In the genomic region with DNA sequence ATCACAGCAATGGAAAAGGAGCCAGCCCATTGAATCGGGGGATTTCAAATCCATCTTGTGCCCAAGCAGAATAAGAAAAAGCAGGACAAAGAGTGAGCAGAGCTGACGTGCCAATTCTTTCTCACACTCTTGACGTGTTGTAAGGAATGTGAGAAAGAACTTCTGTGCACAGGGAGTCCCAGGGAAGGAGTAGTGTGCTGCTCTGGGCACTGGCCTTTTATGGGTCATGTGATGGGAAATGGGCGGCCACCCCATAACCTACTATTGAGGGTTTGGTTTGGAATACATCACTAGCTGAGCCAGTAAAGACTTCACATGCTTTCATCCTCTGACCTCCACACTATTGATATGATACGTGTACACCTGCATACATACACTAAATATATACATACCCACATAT, we compare ENCODE assay signal across 21 mouse cellular contexts. TPM values are rescaled to one million over a fixed set of nuclear protein-coding genes. Genes with fewer than 3 reads are reported as not detected.
DNase-seq lines count a peak whose midpoint lies in the region; ATAC-seq and TF ChIP-seq lines count a peak whose summit lies in the region.
"Had no signal": no experiment of that assay in that cellular context is flagged by ENCODE, and none has a peak within 500 bp of the region (broad histone marks: within the 10 kb centered on the region; RNA-seq: fewer than 3 reads in every experiment).

No protein-coding gene starts in this region.

- H3K4me2 ChIP-seq in heart, postnatal 0 days (ENCODE audit: low read depth, low read length), result 0 out of 2 replicates have a peak overlapping the region, but pooled peaks have one; percentile 7
- H3K4me2 ChIP-seq: embryonic facial prominence, embryonic 12.5 days; forebrain, embryonic 12.5 days had no signal

- H3K79me2 ChIP-seq in heart, adult 2 months (replicated peaks; ENCODE audit: control insufficient read depth, insufficient read depth, low read length), result no peaks in the 10 kb centered on the region

- 70% methylated on average over 5 of the region's 5 CpGs for WGBS in heart, embryonic 10.5 days
- WGBS in heart, adult 2 months, result 54% methylated on average over 5 of the region's 5 CpGs
- WGBS in heart, postnatal 0 days, result 42% methylated on average over 5 of the region's 5 CpGs
- WGBS in limb, embryonic 10.5 days, result 83% methylated on average over 5 of the region's 5 CpGs

- no peak overlapping the region for H3K9ac ChIP-seq in heart, adult 2 months (ENCODE audit: low read depth, low read length)
- H3K9ac ChIP-seq in heart, postnatal 0 days (replicated peaks; ENCODE audit: low read depth, low read length), result no peak overlapping the region
- H3K9ac ChIP-seq: embryonic facial prominence, embryonic 12.5 days; forebrain, embryonic 12.5 days had no signal

- no peak for TF ChIP-seq CTCF in heart, adult 2 months (IDR thresholded peaks at IDR 0.05)
- TF ChIP-seq CTCF in heart, postnatal 0 days (IDR thresholded peaks at IDR 0.05; ENCODE audit: low read depth), result no peak
- TF ChIP-seq CTCF in testis, adult 2 months (IDR thresholded peaks at IDR 0.05; ENCODE audit: control insufficient read depth, insufficient read depth, insufficient replicate concordance, low read depth, low read length), result no peak

- TF ChIP-seq POLR2A in heart, adult 2 months (IDR thresholded peaks at IDR 0.05; ENCODE audit: insufficient read depth, low read depth, low read length), result no peak
- no peak for TF ChIP-seq POLR2A in testis, adult 2 months (IDR thresholded peaks at IDR 0.05; ENCODE audit: control insufficient read depth, low read depth, low read length)

- TF ChIP-seq EP300 in heart, adult 2 months (IDR thresholded peaks at IDR 0.05; ENCODE audit: insufficient read depth, low read depth, low read length), result no peak
- TF ChIP-seq EP300 in heart, postnatal 0 days (IDR thresholded peaks at IDR 0.05; ENCODE audit: low read depth), result no peak

- H3K4me1 ChIP-seq in heart, embryonic 10.5 days, result peaks cover 7% of the 10 kb centered on the region; the same call in 1 of the 2 replicates
- H3K4me1 ChIP-seq in heart, adult 2 months (ENCODE audit: control insufficient read depth, insufficient read depth, low read length), result peaks cover 2% of the 10 kb centered on the region
- H3K4me1 ChIP-seq in heart, postnatal 0 days (ENCODE audit: control insufficient read depth, insufficient read depth), result no peaks in the 10 kb centered on the region
- peaks cover 7% of the 10 kb centered on the region for H3K4me1 ChIP-seq in testis, adult 2 months (ENCODE audit: control insufficient read depth, insufficient read depth, low read length)
- H3K4me1 ChIP-seq in limb, embryonic 10.5 days, result peaks cover 6% of the 10 kb centered on the region; the same call in 1 of the 2 replicates
- H3K4me1 ChIP-seq: embryonic facial prominence, embryonic 12.5 days had no signal

- H3K9me3 ChIP-seq in heart, embryonic 10.5 days, result no peaks in the 10 kb centered on the region
- no peaks in the 10 kb centered on the region for H3K9me3 ChIP-seq in heart, postnatal 0 days (replicated peaks; ENCODE audit: control insufficient read depth, low read length)
- no peaks in the 10 kb centered on the region for H3K9me3 ChIP-seq in limb, embryonic 10.5 days (replicated peaks)
- H3K9me3 ChIP-seq: embryonic facial prominence, embryonic 12.5 days; forebrain, embryonic 12.5 days had no signal

- no peak for DNase-seq in heart, embryonic 10.5 days (ENCODE audit: low spot score)
- no peak for DNase-seq in heart, adult 2 months
- peak; percentile 12 for DNase-seq in heart, postnatal 0 days (ENCODE audit: low spot score)
- DNase-seq in heart, postnatal 14 days, result no peak
- DNase-seq in testis, postnatal 10 days (ENCODE audit: low spot score), result no peak
- DNase-seq in limb, embryonic 10.5 days (ENCODE audit: low spot score), result no peak
- DNase-seq in gastrocnemius, postnatal 25 days, result no peak
- DNase-seq: cerebellum, adult 11-12 months; cerebellum, adult 9-10 months; cerebellum, postnatal 25 days; heart, postnatal 4 days; kidney, adult 8-10 months had no signal

- H3K4me3 ChIP-seq in heart, embryonic 10.5 days, result no peak overlapping the region
- no peak overlapping the region for H3K4me3 ChIP-seq in heart, adult 2 months
- no peak overlapping the region for H3K4me3 ChIP-seq in heart, postnatal 0 days (ENCODE audit: low read depth, low read length)
- H3K4me3 ChIP-seq in testis, adult 2 months (ENCODE audit: control insufficient read depth, low read depth, low read length), result peak overlapping the region; percentile 57; the same call in 1 of the 2 replicates
- no peak overlapping the region for H3K4me3 ChIP-seq in limb, embryonic 10.5 days
- H3K4me3 ChIP-seq: embryonic facial prominence, embryonic 12.5 days; forebrain, embryonic 12.5 days had no signal

- H3K36me3 ChIP-seq in heart, embryonic 10.5 days, result no peaks in the 10 kb centered on the region
- no peaks in the 10 kb centered on the region for H3K36me3 ChIP-seq in heart, adult 2 months (ENCODE audit: control insufficient read depth, insufficient read depth, low read length)
- H3K36me3 ChIP-seq in heart, postnatal 0 days (replicated peaks; ENCODE audit: control insufficient read depth, insufficient read depth, low read length), result no peaks in the 10 kb centered on the region
- H3K36me3 ChIP-seq in testis, adult 2 months (ENCODE audit: control insufficient read depth, insufficient read depth, low read length), result no peaks in the 10 kb centered on the region
- no peaks in the 10 kb centered on the region for H3K36me3 ChIP-seq in limb, embryonic 10.5 days
- H3K36me3 ChIP-seq: embryonic facial prominence, embryonic 12.5 days; forebrain, embryonic 12.5 days had no signal

- H3K27me3 ChIP-seq in heart, embryonic 10.5 days (ENCODE audit: insufficient read depth, poor library complexity, severe bottlenecking), result no peaks in the 10 kb centered on the region
- H3K27me3 ChIP-seq in heart, adult 2 months (ENCODE audit: control insufficient read depth, insufficient read depth, low read length), result no peaks in the 10 kb centered on the region
- H3K27me3 ChIP-seq in heart, postnatal 0 days (ENCODE audit: control insufficient read depth, insufficient read depth, low read length), result no peaks in the 10 kb centered on the region
- H3K27me3 ChIP-seq in testis, adult 2 months (ENCODE audit: control insufficient read depth, insufficient read depth, low read length), result no peaks in the 10 kb centered on the region
- no peaks in the 10 kb centered on the region for H3K27me3 ChIP-seq in limb, embryonic 10.5 days (ENCODE audit: low read depth, poor library complexity, severe bottlenecking)
- H3K27me3 ChIP-seq: embryonic facial prominence, embryonic 12.5 days; forebrain, embryonic 12.5 days; Patski had no signal

- intact Hi-C loops in heart, adult 2 months (cut with DNase I), result no loop called here
- intact Hi-C loops in heart, postnatal 14 days (cut with DNase I), result no loop called here

- peak; percentile 67; the same call in 1 of the 2 replicates for ATAC-seq in heart, postnatal 0 days (ENCODE audit: insufficient read depth, low read depth)
- ATAC-seq: activated CD4-positive, CD25-positive, alpha-beta regulatory T cell, adult 4 months; CD4-positive, CD25-positive, alpha-beta regulatory T cell, adult 4 months; hindbrain, embryonic 16.5 days; inflammation-experienced regulatory T-cells, adult 6 months; intestine, postnatal 0 days; Patski had no signal

- peak overlapping the region; percentile 44; the same call in 1 of the 2 replicates for H3K27ac ChIP-seq in heart, embryonic 10.5 days
- no peak overlapping the region for H3K27ac ChIP-seq in heart, adult 2 months
- no peak overlapping the region for H3K27ac ChIP-seq in heart, postnatal 0 days (ENCODE audit: low read depth)
- H3K27ac ChIP-seq in testis, adult 2 months (ENCODE audit: control insufficient read depth, insufficient read depth, low read depth, low read length), result no peak overlapping the region
- peak overlapping the region; percentile 43 for H3K27ac ChIP-seq in limb, embryonic 10.5 days
- H3K27ac ChIP-seq: embryonic facial prominence, embryonic 12.5 days; forebrain, embryonic 12.5 days had no signal

RNA-seq across cellular contexts. Expression of gene Spred2, which starts 48.2 kb away (rescaled TPM):
- polyA plus RNA-seq in heart, embryonic 10.5 days (2016; fragmentation: Nextera tagmentation; extraction: Ambion mirVana), result 4.4 and 6.7 TPM in 2 replicates
- total RNA-seq in heart, adult 2 months (2021), result 10 to 100 TPM; 22.0 to 22.1 TPM
- polyA plus RNA-seq in heart, adult 2 months (2012; rRNA removed), result 18.5 and 20.6 TPM in 2 replicates
- 7.5 and 8.2 TPM in 2 replicates for total RNA-seq in heart, postnatal 0 days (2014; rRNA removed; ENCODE audit: low replicate concordance)
- 3.2 TPM in 2 replicates for polyA plus RNA-seq in heart, postnatal 0 days (2015; fragmentation: Nextera tagmentation; extraction: Ambion mirVana)
- total RNA-seq in heart, postnatal 14 days (2021), result 10 to 100 TPM; 27.1 to 27.3 TPM
- 2.6 and 3.4 TPM in 2 replicates for polyA plus RNA-seq in testis, adult 2 months (2012; rRNA removed)
- 8.3 and 9.3 TPM in 2 replicates for polyA plus RNA-seq in limb, embryonic 10.5 days (2016; fragmentation: Nextera tagmentation; extraction: Ambion mirVana)
- total RNA-seq in gastrocnemius, postnatal 25 days (2021), result 1 to 10 TPM; 7.2 to 7.6 TPM

Comparison
In these comparisons a context has a peak if more than half of its experiments do, and no peak if none do; other contexts are left out.
1. H3K27ac ChIP-seq: peak in heart, embryonic 10.5 days (single experiment) and limb, embryonic 10.5 days (single experiment); none in heart, adult 2 months (single experiment), heart, postnatal 0 days (single experiment) and testis, adult 2 months (single experiment).